Mouse (Mus musculus) megakaryocyte progenitor cell, adult 5-6 weeks (primary cell): ENCODE data around the gene Cep57l1. TPM values are rescaled to one million over a fixed set of nuclear protein-coding genes. Genes with fewer than 3 reads are reported as not detected.
A peak's percentile ranks its signal among the peaks of the same experiment; 100 is the strongest.

Experiments used
- ATAC-seq: replicated peaks from 2 replicates; pipeline ENCODE4 v1.8.0; 2016; ENCODE audit warnings: mild to moderate bottlenecking, moderate TSS enrichment, inconsistent platforms; ENCODE audit not compliant: poor library complexity
- total RNA-seq, 2 experiments: library from RNA; stranded (forward) in 1 of 2; stranded (reverse) in 1 of 2; fragments of 157-497, 149-512 nt in 1 of 2; fragments of 200-1000 nt in 1 of 2; gene quantifications; 2 replicates each; pipeline versions ENCODE4 v1.2.3 to v1.2.4; 2015 to 2017

Cep57l1 gene
- total RNA-seq, 2 experiments from 2014 or later, result 44.4 to 53.4 TPM

DNA sequence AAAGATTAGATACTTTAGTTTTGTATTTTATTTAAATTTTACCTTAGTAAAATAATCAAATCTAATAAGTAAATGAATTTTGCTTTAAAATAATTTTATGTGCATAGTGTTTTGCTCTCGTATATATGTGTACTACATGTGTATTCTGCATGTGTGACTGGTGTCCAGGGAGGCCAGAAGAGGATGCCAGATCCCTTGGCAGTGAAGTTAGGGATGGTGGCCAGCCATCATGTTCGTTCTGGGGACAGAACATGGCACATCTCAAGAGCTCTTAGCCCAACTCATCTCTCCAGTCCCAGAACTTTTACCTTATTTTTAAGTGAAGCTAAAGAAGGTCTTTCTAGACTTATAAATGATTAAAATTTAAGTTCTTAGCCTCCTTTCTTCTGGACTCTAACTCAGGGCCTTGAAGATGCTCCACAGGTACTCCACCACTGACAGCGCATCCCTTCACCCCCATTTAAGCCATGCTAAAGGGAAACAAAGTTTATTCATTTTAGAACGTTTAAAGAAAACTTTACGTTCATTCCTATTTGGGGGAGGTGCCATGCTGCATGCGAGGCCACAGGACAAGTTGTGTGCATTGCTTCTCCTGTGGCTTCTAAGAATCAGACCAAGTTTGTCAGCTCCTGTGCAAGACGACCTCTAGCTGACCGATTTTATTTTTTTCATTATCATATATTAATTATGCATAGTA, 8.5 kb upstream of the Cep57l1 start:
- ATAC-seq, result no peak

DNA sequence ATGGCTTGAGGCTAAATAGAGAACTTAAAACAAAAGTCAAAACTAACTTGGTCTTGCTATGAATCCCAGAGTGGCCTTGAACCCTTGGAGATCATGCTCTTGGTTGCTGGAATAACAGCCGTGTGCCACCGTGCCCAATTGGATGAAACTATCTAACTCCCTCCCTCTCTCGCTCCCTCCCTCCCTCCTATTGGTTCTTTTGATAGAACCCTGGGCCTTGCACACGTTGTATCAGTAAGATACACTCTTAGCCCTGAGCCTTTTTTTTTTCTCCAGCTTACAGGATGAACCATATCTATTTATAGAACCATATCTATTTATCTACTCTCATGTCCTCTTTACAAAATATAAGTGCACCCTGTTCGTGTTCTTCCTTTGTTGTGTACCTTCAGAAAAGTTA, 6.8 kb upstream of the Cep57l1 start:
- ATAC-seq, result 0 out of 2 replicates have a peak, but pooled peaks have one; percentile 52

DNA sequence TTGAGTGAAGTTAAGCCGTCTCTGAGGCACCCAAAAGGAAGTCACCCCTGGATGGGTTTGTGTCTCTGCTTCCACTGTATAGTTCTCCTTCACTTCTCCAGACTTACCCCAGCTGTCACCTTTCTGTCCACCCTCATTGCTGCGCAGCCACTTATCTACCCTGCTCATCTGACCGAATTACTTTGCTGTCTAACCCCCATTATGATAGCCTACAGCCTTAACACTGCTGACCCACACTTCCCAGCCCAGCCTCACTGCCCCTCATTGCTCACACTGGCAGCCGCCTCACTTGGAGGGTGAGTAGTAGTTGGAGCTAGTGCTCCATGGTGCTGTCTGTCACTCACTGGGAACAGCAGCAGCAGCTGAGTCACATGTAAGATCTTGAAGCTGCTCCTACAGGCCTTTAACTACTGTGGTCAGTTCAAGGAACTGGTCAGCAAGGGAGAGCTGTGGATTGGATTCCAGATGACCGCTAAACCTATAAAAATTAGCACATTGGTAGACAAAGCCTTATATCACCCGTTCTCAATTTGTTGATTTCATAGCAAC, 4.7 kb upstream of the Cep57l1 start:
- ATAC-seq, result no peak

DNA sequence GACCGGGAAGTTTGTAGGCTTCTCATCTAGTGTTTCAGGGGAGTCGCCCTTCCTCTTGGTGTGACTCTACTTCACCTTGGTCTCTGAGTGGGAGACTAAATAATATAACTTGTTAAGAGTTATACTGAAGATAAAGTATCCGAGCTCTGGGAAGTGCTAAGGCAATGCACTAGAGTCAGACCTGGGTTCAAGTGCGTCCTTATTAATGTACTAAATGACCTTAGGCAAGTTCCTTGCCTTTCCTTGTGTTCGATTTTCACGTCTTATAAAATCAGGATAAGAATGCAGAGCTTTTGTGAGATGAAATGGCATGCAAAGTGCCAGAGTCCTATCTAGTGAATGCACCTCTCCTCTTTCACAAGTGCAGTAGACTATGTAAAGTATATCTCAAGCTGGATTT, 2.9 kb upstream of the Cep57l1 start:
- no peak for ATAC-seq

DNA sequence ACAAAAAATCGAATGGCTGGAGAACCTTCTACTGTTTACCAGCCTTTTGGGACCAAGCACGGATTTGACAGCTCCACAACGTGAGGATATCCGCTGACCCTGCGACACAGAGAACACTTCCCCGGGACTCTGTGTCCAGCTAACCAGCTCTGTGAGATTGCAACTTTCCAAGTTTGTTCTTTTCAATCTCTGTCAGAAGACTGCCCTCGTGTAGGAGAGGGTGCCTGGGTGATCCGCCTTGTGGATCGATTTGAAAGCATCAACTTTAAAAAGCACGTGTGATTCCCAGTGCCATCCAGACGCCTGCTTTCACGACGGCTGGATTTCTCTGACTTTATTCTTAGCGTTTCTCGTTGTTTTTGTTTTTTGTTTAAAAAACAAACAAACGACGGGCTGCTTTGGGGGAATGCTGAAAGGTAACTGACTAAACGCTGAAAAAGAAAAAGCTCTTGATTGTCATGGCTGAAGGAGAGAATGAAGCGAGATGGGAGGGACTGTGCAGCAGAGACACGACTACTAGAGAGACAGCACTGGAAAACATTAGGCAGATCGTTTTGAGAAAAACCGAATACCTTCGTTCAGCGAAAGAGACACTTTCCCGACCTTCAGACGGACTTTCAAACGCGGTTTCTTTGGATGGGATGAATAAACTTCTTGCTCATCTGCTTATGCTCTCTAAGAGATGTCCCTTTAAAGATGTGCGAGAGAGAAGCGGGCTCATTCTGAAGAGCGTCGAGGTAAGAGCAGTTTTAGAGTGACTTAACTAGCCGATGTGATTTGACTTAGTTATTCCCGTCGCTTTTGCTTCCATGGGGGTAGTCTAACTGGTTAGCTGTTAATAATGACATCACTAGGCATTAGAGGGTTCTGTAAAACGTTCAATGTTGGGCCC, 1.1 kb upstream of the Cep57l1 start:
- no peak for ATAC-seq

DNA sequence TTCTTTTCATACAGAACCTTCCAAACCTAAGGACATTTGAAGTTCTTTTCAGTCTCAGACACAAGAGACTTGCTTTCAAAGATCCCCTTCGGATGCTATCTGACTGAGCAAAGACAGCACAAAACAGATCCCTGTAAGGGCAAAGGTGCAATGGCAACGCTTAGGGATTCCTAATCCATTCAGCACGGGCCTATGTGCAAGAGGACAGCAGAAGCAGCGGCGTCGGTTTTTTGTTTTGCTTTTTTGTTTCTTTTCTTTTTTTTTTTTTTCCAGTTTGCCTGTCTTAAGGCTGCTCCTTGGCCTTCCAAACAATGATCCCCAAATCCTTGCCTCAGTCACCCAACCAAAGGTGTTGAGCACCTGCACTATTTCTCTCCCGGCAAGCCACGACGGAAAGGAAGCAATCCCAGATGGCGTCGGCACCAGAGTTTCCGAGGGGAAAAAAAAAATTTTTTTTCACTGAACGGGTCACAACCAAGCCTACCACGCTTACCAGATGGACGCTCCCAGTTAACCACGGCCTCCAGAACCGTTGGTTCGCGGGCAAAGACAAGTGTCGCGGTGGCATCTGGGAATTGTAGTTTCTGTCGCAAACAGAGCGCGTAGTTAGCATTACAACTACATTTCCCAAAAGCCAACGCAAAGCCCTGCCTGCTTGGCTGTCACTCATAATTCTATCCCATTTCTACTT, 446 bp downstream of the Cep57l1 start:
- peak; percentile 79 for ATAC-seq

DNA sequence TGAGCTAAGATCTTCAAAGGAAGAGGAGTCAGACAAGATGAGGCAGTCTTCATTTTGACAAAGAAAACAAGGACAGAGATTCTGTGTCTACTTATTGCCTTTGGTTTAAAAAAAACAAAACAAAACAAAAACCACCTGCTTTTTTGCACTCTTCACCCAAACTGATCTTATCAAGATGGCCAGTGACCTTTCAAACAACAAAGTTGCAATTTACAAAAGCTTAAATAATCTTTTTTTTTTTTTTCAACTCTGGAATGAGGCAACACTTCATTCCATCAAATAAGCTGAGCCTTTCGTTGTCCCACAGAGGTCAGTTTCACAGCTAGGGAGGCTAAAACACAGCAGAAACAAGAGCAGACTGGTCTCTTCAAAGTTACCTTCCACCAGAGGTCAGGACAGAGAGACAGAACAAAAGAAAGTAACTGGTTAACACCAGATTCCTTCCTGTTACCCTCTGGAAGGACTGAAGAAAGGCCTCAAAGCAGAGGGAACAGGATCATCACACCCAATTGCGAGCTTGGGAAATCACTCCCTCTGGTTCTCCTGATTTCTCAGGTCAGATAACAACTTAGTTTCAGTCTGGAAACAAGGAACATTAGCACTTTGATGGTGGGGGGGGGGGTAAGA, 3.8 kb downstream of the Cep57l1 start:
- no peak for ATAC-seq

DNA sequence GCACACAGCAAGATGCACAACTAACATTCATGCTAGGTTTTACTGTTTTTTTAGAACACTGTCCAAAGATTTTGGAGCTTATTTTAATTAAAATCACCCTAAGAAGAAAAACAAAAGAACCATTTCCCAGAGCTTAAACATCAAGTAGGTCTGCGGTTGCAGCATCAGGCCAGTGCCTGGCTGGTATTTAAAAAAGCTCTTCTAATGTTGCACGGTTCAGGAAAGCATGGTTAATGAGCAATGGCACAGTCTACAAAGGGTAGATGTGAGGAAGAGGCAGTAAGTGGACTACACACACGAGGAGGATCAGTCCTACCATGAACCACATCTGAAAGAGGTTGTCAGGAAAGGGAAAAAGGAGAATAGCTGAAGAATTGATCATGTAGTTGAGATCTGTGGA, 5.0 kb downstream of the Cep57l1 start:
- no peak for ATAC-seq

DNA sequence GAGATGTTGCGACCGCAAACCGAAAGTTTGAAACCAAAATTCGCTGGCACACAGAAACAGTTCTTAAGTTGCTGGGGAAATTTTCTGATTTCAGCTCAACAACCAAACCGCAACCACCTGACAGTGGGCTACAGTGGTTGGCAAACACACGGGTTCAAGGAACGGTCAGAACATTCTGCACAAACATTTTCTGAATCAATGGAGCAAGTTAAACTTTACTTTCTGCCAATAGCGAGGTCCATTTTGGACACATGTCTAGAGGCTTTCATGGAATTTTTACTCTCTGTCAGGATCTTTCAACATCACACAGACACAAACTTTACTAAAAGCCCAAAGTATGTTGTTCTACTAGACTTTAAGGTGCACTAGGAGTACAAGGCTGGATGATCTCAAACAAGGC, 6.2 kb downstream of the Cep57l1 start:
- no peak for ATAC-seq

DNA sequence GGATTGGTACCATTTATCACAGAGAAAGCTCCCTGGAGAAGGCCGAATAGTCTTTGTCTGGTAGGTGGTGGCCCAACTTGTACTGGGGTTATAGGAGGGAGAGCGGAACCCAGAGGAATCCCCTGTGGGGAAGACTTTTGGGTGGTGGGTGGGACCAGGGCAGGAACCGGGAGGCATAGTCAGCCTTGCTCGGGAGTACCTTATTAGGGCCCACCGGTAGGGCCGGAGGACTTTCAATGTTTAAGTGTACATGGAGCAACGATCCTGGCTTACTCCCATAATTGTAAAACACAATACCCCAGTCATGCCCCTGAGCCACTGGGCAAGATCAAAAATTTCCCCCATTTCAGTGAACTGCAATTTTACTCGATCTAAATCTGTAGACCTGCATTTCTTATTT, 12.4 kb downstream of the Cep57l1 start:
- ATAC-seq, result no peak

DNA sequence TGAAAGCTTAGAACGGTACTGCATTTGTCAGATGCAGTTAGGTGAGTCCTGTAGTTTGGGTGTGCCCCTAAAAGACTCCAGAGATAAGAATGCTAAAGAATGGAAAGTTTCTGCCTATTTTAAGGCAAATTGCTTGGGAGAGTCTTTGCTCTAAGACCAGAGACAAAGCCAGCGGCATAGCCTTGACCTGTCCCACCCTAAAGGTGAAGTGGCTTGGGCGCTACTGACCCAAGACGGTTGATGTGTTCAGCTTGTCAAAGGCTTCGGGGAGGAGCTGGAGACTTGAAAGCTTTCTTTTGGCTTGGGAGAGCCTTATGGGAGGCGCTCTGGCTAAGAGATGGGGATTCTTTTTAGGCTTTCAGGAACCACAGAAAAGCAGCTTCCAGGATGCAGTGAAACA, 17.3 kb downstream of the Cep57l1 start:
- no peak for ATAC-seq

DNA sequence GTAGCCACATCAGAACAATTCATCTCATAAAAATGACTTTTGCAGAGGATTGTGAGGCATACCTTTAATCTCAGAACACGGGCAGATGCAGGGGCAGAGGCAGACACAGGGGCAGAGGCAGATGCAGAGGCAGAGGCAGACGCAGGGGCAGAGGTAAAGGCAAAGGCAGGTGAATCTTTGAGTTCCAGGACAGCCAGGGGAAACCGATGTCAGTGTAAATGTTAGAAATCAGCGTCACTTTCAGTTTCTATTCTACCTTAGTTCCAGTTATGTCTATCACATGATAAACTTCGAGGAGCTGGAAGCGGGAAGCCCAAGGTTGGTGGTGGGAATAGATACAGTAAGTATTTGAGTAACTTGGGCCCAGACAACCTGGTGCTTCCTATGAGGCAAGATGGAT, 42.4 kb downstream of the Cep57l1 start:
- no peak for ATAC-seq

DNA sequence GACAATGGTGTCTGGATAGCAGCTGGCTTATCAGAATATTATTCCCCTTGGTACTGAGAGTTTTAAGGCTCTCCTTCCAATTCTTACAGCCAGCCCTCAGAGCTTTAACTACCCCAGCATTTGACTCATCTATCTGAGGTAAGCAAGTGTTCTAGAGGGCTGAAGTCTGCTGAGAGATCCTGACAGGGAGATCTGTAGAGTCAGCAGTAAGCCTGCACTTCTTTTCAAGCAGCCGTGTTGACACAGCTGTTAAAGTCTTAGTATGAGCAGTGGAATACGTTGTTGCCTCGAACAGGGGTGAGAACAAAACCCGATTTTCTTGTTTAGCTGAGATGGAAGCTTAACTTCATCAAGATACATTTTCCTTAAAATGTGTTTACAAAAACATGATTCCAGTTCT, 43.4 kb downstream of the Cep57l1 start:
- no peak for ATAC-seq

DNA sequence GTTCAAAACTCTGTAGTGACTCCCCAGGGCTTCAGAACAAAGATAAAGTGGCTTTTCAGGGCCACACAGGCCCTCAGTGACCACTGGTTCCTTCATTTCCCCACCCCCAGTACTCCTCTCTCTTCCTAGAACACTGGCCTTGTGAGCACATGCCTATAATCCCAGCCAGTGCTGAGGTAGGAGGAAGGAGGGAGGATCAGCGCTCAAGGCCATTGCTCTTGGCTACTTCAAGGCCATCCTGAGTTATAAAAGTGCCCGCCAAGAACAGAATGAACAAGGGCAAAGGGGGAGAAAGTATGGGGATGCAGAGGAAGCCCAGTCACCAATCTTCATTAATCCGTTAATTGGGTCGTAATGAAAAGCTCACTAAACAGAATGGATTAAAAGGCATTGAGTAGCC, 44.1 kb downstream of the Cep57l1 start:
- no peak for ATAC-seq

DNA sequence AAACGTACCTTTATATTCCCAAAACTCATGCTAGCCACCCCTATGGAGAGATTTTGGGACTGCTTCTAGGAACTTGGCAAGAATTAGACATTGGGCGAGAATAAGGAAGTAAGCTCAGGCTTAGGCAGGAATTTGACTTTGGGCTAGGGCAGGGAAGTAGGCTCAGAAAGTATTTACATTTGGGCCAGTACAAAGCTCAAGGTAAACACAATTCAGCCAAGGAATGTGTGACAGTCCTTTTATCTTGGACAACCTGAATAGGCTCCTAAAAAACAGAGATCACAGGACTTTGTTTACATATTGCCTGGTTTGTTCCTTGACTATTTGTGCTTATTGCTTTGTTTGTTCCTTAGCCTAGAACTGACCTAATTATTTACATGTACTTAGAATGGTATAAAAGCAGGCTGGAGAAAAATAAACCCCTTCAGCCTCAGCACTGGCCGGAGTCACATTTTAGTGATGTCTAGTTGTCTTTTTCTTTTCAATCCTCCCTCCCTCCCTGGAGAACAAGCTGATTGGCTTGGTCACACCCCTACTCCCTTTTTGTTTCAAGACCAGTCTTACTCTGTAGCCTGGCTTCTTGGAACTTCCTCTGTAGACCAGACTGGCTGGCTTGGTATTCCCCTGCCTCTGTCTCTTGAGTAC, 45.8 kb downstream of the Cep57l1 start:
- ATAC-seq, result no peak

DNA sequence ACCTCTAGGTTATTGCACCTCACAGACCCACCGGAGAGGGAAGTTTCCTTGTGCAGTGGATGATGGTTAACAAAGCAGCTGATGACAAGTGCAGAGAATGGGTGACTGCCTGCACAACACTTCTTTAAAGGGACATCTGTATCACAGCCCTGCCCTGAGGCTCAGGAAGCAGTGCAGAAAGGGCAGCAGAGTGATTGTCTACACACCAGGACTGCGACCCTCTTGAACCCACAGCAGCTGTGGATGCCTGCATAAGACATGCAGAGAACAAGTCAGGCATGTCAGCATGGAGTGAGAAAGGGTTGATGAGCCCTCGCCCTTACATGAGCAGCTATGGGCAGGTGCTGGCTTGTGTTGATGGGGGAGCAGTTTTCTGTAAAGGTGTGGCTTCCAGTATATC, 48.8 kb downstream of the Cep57l1 start:
- ATAC-seq, result no peak

DNA sequence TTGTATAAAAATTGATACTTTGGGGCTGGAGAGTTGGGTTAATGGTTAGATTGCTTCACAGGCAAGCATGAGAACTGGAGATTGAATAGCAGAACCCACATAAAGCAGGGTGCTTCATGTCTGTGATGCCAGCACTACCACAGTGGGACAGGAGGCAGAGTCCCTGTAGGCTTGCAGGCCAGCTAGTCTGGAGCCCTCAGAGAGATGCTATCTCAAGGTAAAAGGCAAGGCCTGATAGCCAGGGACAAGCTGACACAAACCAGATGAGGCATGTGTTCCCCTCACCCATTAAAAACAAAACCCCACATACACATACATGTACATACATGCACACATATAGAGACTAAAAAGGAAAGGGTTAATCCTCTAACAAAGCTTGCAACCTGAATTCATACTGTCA, 51.6 kb downstream of the Cep57l1 start:
- ATAC-seq, result no peak

DNA sequence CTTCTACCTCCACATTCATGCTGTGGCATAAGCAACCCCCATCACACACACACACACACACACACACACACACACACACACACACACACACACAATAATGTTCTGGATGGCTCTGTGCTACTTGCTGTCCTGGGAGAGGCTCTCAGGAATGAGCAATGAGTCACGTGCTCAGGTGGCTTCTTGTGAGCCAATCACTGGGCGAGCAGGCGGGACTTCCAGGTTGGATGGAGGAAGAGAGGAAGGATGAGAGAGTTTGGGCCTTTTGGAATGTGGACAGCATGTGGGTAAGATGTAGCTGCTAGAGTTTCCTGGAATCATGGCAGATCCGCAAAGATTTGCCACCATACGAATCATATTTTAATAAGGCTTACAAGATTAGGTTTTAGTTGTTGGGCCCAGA, 52.4 kb downstream of the Cep57l1 start:
- ATAC-seq, result no peak

DNA sequence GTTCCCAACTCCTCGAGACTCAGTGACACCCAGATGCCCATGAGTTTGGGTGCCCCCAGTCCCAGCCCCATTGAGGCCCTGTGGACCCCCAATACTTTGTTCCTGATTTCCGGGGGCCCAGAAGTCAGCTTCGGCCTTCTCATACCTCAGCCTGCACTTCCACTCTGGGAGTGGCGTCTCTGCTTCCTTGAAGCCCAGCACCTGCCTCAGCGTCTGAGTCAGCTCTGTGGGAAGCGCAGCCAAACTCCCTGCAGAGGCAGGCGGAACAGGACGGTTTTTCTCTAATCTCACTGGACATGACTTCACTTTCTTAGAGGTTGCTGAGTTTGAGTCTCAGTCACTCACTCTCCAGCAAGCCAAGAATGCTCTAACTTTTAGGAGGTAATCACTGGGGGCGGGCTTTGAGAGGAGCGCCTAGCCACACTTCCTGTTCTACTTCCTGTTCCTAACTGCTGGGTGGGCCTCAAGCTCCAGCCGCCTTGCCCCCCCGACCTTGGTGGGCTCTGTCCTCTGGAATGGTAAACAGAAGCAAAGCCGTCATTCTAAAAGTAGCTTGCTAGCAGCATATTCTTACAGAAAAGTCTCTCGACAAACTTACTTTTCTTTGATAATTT, 57.7 kb downstream of the Cep57l1 start:
- ATAC-seq, result peak; percentile 88

DNA sequence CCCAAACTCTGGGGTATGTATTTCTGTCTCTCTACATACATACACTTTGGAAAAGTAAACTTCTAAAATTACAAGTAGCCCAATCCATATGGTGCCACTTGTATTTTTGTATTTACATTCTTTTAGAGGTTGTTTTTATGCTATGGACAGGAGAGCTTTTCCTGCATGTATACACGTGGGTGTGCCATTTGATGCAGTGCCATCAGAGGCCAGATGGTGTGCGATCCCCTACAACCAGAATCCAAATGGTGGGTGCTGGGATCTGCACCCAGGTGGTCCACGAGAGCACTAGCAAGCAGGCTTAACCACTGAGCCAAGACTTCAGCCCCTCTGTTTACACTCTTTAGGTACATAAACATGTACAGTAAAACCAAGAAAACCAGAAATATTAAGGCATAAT, 60.4 kb downstream of the Cep57l1 start:
- no peak for ATAC-seq
